Mouse (Mus musculus) stomach, embryonic 14.5 days (tissue): ENCODE results near the gene Ugt1a9. TPM values are rescaled to one million over a fixed set of nuclear protein-coding genes. Genes with fewer than 3 reads are reported as not detected.

Experiments
- ATAC-seq: fragments of 200-750 bp; cut with Nextera tagmentation; 2 replicates; pipeline ENCODE4 v1.8.0; 2017; ENCODE audit warnings: low read depth, moderate TSS enrichment; ENCODE audit not compliant: insufficient number of reproducible peaks, insufficient read depth, low FRiP score
- H3K27ac ChIP-seq: fragments of 300-500 bp; sonication (generic); 2 replicates; pipeline ENCODE4 v1.5.1; 2014; ENCODE audit warnings: mild to moderate bottlenecking, low read length, moderate library complexity, mixed read lengths
- H3K27me3 ChIP-seq: fragments of 300-500 bp; sonication (generic); 2 replicates; pipeline ENCODE4 v1.6.1; 2014; ENCODE audit warnings: low read length, control low read depth, mixed read lengths; ENCODE audit not compliant: control insufficient read depth, insufficient read depth
- H3K36me3 ChIP-seq: fragments of 300-500 bp; sonication (generic); 2 replicates; pipeline ENCODE4 v1.6.1; 2014; ENCODE audit warnings: mild to moderate bottlenecking, control low read depth, low read length, moderate library complexity, mixed read lengths; ENCODE audit not compliant: control insufficient read depth, insufficient read depth
- H3K4me1 ChIP-seq: fragments of 300-500 bp; sonication (generic); 2 replicates; pipeline ENCODE4 v1.6.1; 2014; ENCODE audit warnings: low read length, control low read depth, mixed read lengths; ENCODE audit not compliant: control insufficient read depth, insufficient read depth
- H3K4me2 ChIP-seq: fragments of 300-500 bp; sonication (generic); replicated peaks from 2 replicates; pipeline ENCODE4 v1.6.1; 2014; ENCODE audit warnings: low read depth, low read length, control low read depth
- H3K4me3 ChIP-seq: fragments of 300-500 bp; sonication (generic); 2 replicates; pipeline ENCODE4 v1.5.1; 2014; ENCODE audit warnings: low read depth, low read length, control low read depth
- H3K9ac ChIP-seq: fragments of 300-500 bp; sonication (generic); replicated peaks from 2 replicates; pipeline ENCODE4 v1.6.1; 2014; ENCODE audit warnings: low read depth, mild to moderate bottlenecking, control low read depth, low read length, moderate library complexity, mixed read lengths
- H3K9me3 ChIP-seq: fragments of 300-500 bp; sonication (generic); 2 replicates; pipeline ENCODE4 v1.6.1; 2016; ENCODE audit warnings: low read depth, low read length, control low read depth; ENCODE audit not compliant: control insufficient read depth
- WGBS: fragments of 180-500 bp; shearing (Covaris S2); extraction: QIAGEN DNeasy Blood & Tissue Kit; methylation state at CpG from one replicate; pipeline ENCODE4 v1.1.7; 2014; 5-methylcytosine and 5-hydroxymethylcytosine counted together
- polyA plus RNA-seq: library from polyadenylated mRNA; unstranded; fragments of >200 nt; fragmentation: Nextera tagmentation; extraction: Ambion mirVana; gene quantifications from 2 replicates; pipeline ENCODE4 v1.2.1, GENCODE M21; 2014

The Ugt1a9 gene
- polyA plus RNA-seq, 1 experiment from 2014 or later, result 0.46 TPM

- no peak for ATAC-seq
Measured at GRCm38 (mm10) chr1:88179657-88180056, 109.1 kb downstream of the Ugt1a9 start.

GRCm38 (mm10) chr1:88186325-88186935 lies 115.8 kb downstream of the Ugt1a9 start:
- Histone ChIP-seq H3K9me3 (no peaks in the 10 kb centered on the region), H3K36me3 (no peaks in the 10 kb centered on the region), H3K9ac (no peak overlapping the region), H3K27me3 (no peaks in the 10 kb centered on the region), H3K4me2 (no peak overlapping the region), H3K4me1 (no peaks in the 10 kb centered on the region), H3K4me3 (no peak overlapping the region), H3K27ac (no peak overlapping the region)
- 81% methylated on average over 5 of the region's 5 CpGs for WGBS
- no peak for ATAC-seq

More at GRCm38 (mm10) chr1:88179657-88180056, 109.1 kb downstream of the Ugt1a9 start:
- Histone ChIP-seq H3K9ac (no peak overlapping the region), H3K27me3 (no peaks in the 10 kb centered on the region), H3K4me1 (no peaks in the 10 kb centered on the region), H3K36me3 (no peaks in the 10 kb centered on the region), H3K4me3 (no peak overlapping the region), H3K27ac (no peak overlapping the region), H3K4me2 (no peak overlapping the region), H3K9me3 (peaks cover 17% of the 10 kb centered on the region)
- WGBS, result 93% methylated on average over 1 of the region's 1 CpGs

- no peak for ATAC-seq
- no peak overlapping the region for H3K9ac ChIP-seq
- no peaks in the 10 kb centered on the region for H3K36me3 ChIP-seq
- H3K4me1 ChIP-seq, result no peaks in the 10 kb centered on the region
- no peak overlapping the region for H3K4me3 ChIP-seq
- H3K27ac ChIP-seq, result no peak overlapping the region
- no peaks in the 10 kb centered on the region for H3K27me3 ChIP-seq
- H3K9me3 ChIP-seq, result no peaks in the 10 kb centered on the region
- no peak overlapping the region for H3K4me2 ChIP-seq
- WGBS, result 67% methylated on average over 3 of the region's 3 CpGs
Measured at GRCm38 (mm10) chr1:88192136-88192535, 121.5 kb downstream of the Ugt1a9 start.

- ATAC-seq, result no peak
Measured at GRCm38 (mm10) chr1:88195687-88196086, 125.1 kb downstream of the Ugt1a9 start.

GRCm38 (mm10) chr1:88197443-88197842 lies 126.8 kb downstream of the Ugt1a9 start:
- H3K36me3 ChIP-seq, result no peaks in the 10 kb centered on the region
- H3K4me2 ChIP-seq, result no peak overlapping the region
- H3K27me3 ChIP-seq, result no peaks in the 10 kb centered on the region
- 76% methylated on average over 3 of the region's 3 CpGs for WGBS
- H3K9me3 ChIP-seq, result no peaks in the 10 kb centered on the region
- H3K4me3 ChIP-seq, result no peak overlapping the region
- ATAC-seq, result no peak
- no peak overlapping the region for H3K27ac ChIP-seq
- no peaks in the 10 kb centered on the region for H3K4me1 ChIP-seq
- no peak overlapping the region for H3K9ac ChIP-seq

More at GRCm38 (mm10) chr1:88195687-88196086, 125.1 kb downstream of the Ugt1a9 start:
- Histone ChIP-seq H3K27ac (no peak overlapping the region), H3K4me1 (no peaks in the 10 kb centered on the region), H3K9ac (no peak overlapping the region), H3K4me3 (no peak overlapping the region), H3K4me2 (no peak overlapping the region), H3K9me3 (no peaks in the 10 kb centered on the region), H3K36me3 (no peaks in the 10 kb centered on the region), H3K27me3 (no peaks in the 10 kb centered on the region)
- WGBS, result 82% methylated on average over 1 of the region's 1 CpGs

GRCm38 (mm10) chr1:88199996-88200395 lies 129.4 kb downstream of the Ugt1a9 start:
- no peaks in the 10 kb centered on the region for H3K4me1 ChIP-seq
- H3K36me3 ChIP-seq, result no peaks in the 10 kb centered on the region
- 55% methylated on average over 2 of the region's 2 CpGs for WGBS
- no peaks in the 10 kb centered on the region for H3K27me3 ChIP-seq
- no peak overlapping the region for H3K9ac ChIP-seq
- no peak overlapping the region for H3K27ac ChIP-seq
- no peak overlapping the region for H3K4me3 ChIP-seq
- ATAC-seq, result no peak
- H3K9me3 ChIP-seq, result no peaks in the 10 kb centered on the region; the same call in 1 of the 2 replicates
- H3K4me2 ChIP-seq, result no peak overlapping the region

GRCm38 (mm10) chr1:88200456-88200855 lies 129.9 kb downstream of the Ugt1a9 start, which contains the start of gene Ugt1a2:
TSS of gene Ugt1a2 (plus strand) at chr1:88200601.
- H3K9me3 ChIP-seq, result no peaks in the 10 kb centered on the region; the same call in 1 of the 2 replicates
- no peak within 1 kb of the TSS for H3K4me3 ChIP-seq
- 66% methylated on average over 7 of the region's 7 CpGs for WGBS
- H3K36me3 ChIP-seq, result no peaks in the 10 kb centered on the region
- no peak for ATAC-seq
- H3K9ac ChIP-seq, result no peak within 1 kb of the TSS
- H3K27ac ChIP-seq, result no peak within 1 kb of the TSS
- H3K27me3 ChIP-seq, result no peaks in the 10 kb centered on the region
- H3K4me1 ChIP-seq, result no peaks in the 10 kb centered on the region
- no peak within 1 kb of the TSS for H3K4me2 ChIP-seq

- H3K36me3 ChIP-seq, result no peaks in the 10 kb centered on the region
- no peaks in the 10 kb centered on the region; the same call in 1 of the 2 replicates for H3K9me3 ChIP-seq
- peak within 1 kb of the TSS; percentile 58 for H3K4me2 ChIP-seq
- peak within 1 kb of the TSS; percentile 38 for H3K4me3 ChIP-seq
- H3K27me3 ChIP-seq, result no peaks in the 10 kb centered on the region
- ATAC-seq, result peak; percentile 96
- no peaks in the 10 kb centered on the region for H3K4me1 ChIP-seq
- no peak within 1 kb of the TSS for H3K27ac ChIP-seq
- peak within 1 kb of the TSS; percentile 36; the same call in 1 of the 2 replicates for H3K9ac ChIP-seq
- 4% methylated on average over 62 of the region's 62 CpGs for WGBS
Measured at GRCm38 (mm10) chr1:88205294-88205922, 134.8 kb downstream of the Ugt1a9 start, which contains the start of gene Dnajb3. TSS of gene Dnajb3 (minus strand) at chr1:88205782.
